Mouse (Mus musculus) E14TG2a.4 (cell line): ENCODE measurements around the gene Scamp1.

Source experiments
- CTCF ChIP-seq: conservative IDR thresholded peaks from 2 replicates; pipeline ENCODE4 v1.5.1; 2014; ENCODE audit warnings: low read length
- NANOG ChIP-seq: IDR thresholded peaks from 2 replicates; pipeline ENCODE4 v1.6.1; 2014; ENCODE audit warnings: borderline replicate concordance, low read length, mixed read lengths
- POU5F1 ChIP-seq: IDR thresholded peaks from 2 replicates; pipeline ENCODE4 v1.6.1; 2014; ENCODE audit warnings: low read length, borderline replicate concordance

- TF ChIP-seq CTCF: no peak
- TF ChIP-seq POU5F1: no peak
- TF ChIP-seq NANOG: no peak
These were observed 20.8 kb upstream of the Scamp1 start for GRCm38 (mm10) chr13:94306277-94306967.
